Mouse (Mus musculus): ENCODE data around the gene Tdpoz3.
"Not testable (repeated sequence)": the region's sequence is repeated elsewhere in the genome, so short reads cannot be mapped to it uniquely, and the experiment has no call there.

DNA sequence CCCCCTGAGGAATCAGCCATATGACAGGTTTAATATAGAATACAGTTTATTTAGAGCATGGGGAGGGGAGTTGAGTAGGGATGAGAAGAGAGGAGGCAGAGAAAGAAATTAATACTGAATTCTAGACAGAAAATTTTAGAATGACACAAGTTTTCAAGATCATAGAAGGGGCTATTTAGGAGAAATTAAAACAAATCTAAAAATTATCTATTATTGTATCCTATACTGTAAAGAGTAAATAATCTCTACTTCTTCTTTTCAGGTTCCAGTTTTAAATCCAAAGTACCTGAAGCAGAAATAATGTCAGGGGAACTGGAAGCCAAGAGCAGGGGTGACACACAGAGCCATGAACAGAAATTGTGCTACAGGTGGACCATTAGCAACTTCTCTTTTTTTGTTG is 29.7 kb upstream of the Tdpoz3 start, which contains the start of gene Tdpoz4:
- not testable (repeated sequence) for TF ChIP-seq EP300, CTCF (IDR thresholded peaks at IDR 0.05; ENCODE audit: low read depth)

Data from liver, embryonic 14.5 days (tissue).